Mouse (Mus musculus) CD4-positive, CD25-positive, alpha-beta regulatory T cell, adult 2 months (primary cell): ENCODE measurements around the gene Pnpla8.

Source experiments
- DNase-seq: peaks from one replicate; pipeline ENCODE4 v3.0.0-alpha.2; 2012; ENCODE audit warnings: low read depth, low spot score

Gene Pnpla8

GRCm38 (mm10) chr12:44346143-44346542, 125.0 kb downstream of the Pnpla8 start:
- DNase-seq: no peak

GRCm38 (mm10) chr12:44355116-44355515, 133.9 kb downstream of the Pnpla8 start:
- no peak for DNase-seq

- DNase-seq: no peak
Observed at GRCm38 (mm10) chr12:44357460-44357859, 136.3 kb downstream of the Pnpla8 start.

GRCm38 (mm10) chr12:44357881-44358280, 136.7 kb downstream of the Pnpla8 start:
- no peak for DNase-seq

GRCm38 (mm10) chr12:44371076-44371710, 150.0 kb downstream of the Pnpla8 start:
- no peak for DNase-seq
